Mouse (Mus musculus) spleen, adult 2 months (tissue): Measurements from ENCODE around the gene Hist2h2ac.
A peak's percentile ranks its signal among the peaks of the same experiment; 100 is the strongest.

ENCODE experiments used
- CTCF ChIP-seq: fragments of 200-500 bp; IDR thresholded peaks from 2 replicates; pipeline ENCODE4 v1.5.1; 2011; ENCODE audit warnings: mild to moderate bottlenecking, inconsistent platforms; ENCODE audit not compliant: insufficient read depth, insufficient read length, insufficient replicate concordance; ENCODE audit errors: extremely low read depth
- POLR2A ChIP-seq: fragments of 200-500 bp; IDR thresholded peaks from 2 replicates; pipeline ENCODE4 v1.6.1; 2011; ENCODE audit warnings: low read depth, low read length, inconsistent platforms

GRCm38 (mm10) chr3:96198181-96198580 is 22.5 kb downstream of the Hist2h2ac start:
- TF ChIP-seq CTCF (no peak), POLR2A (peak; percentile 3; the same call in 1 of the 2 replicates)
